Mouse (Mus musculus) embryonic stem cell, embryonic (primary cell): ENCODE data around the gene Mdk.

Experiments used
- CTCF ChIA-PET, 4 experiments: fragments of 300-600 bp in 2 of 4; fragments of 350-600 bp in 2 of 4; sonication (Branson Sonifier 250); formaldehyde crosslinking; loops; one replicate each; lab custom pipeline; 2022; ENCODE audit warnings: inconsistent platforms in 2 of 4; lab: Charles Lee
- POLR2A ChIA-PET, 4 experiments: fragments of 300-600 bp in 2 of 4; fragments of 350-600 bp in 2 of 4; sonication (Branson Sonifier 250); formaldehyde crosslinking; loops; one replicate each; lab custom pipeline; 2022; ENCODE audit warnings: antibody characterized with exemption in 4 of 4, inconsistent platforms in 1 of 4; lab: Charles Lee

Mdk gene

DNA sequence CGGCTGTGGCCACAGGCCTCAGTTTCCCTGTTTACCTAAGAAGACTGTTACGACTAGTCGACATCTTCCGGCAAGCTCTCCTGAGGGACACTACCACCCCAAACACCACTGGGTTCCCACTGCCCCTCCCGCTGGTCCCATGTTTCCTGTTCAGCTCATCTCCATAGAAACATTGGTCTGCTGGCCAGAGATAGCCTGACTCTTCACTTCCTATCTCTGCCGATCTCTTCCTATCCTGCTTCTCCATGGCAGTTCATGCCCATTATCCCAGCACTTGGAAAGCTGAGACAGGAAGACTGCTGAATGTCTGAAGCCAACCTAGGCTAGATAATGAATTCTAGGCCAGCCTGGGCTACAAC, 16.0 kb upstream of the Mdk start:
- ChIA-PET POLR2A (interaction anchor here in 2 of 4 experiments (0.8 to 3.1 kb wide), 14 partner anchors 10 to 60 kb away, joined by 3 to 17 read pairs (median 7); partner anchors contain the start of gene Mdk (in 2 of the 2)), CTCF (interaction anchor here (0.8 to 7.1 kb wide), 10 partner anchors 11 to 492 kb away, joined by 3 to 56 read pairs (median 4); no protein-coding TSS in a partner anchor)

GRCm38 (mm10) chr2:91947397-91948150, 15.5 kb upstream of the Mdk start:
- ChIA-PET POLR2A (interaction anchor here in 2 of 4 experiments (0.8 to 3.1 kb wide), 18 partner anchors 8 to 477 kb away, joined by 3 to 17 read pairs (median 6); partner anchors contain the start of gene Mdk (in 2 of the 2)), CTCF (interaction anchor here (0.5 to 7.1 kb wide), 12 partner anchors 11 to 1123 kb away, joined by 3 to 56 read pairs (median 4); no protein-coding TSS in a partner anchor)

GRCm38 (mm10) chr2:91946836-91947235, 14.7 kb upstream of the Mdk start:
- ChIA-PET CTCF (interaction anchor here in 3 of 4 experiments (1.0 to 7.1 kb wide), 7 partner anchors 12 to 41 kb away, joined by 3 to 56 read pairs (median 4); no protein-coding TSS in a partner anchor), POLR2A (interaction anchor here in 2 of 4 experiments (0.6 to 3.1 kb wide), 15 partner anchors 8 to 478 kb away, joined by 3 to 17 read pairs (median 5); partner anchors contain the start of gene Mdk (in 1 of the 2))

GRCm38 (mm10) chr2:91945483-91945882, 13.4 kb upstream of the Mdk start, which contains the start of gene Gm9821:
Gene Gm9821 (plus strand): TSS chr2:91945703.
- ChIA-PET POLR2A (interaction anchor here (0.5 to 3.6 kb wide), 13 partner anchors 8 to 65 kb away, joined by 3 to 24 read pairs (median 6); partner anchors contain the start of gene Mdk (in 3 of the 4)), CTCF (interaction anchor here (1.2 to 7.1 kb wide), 20 partner anchors 8 to 425 kb away, joined by 3 to 69 read pairs (median 18); partner anchors contain the start of genes Mdk (in 3 of the 4) and Chrm4 (in 2 of the 4))

DNA sequence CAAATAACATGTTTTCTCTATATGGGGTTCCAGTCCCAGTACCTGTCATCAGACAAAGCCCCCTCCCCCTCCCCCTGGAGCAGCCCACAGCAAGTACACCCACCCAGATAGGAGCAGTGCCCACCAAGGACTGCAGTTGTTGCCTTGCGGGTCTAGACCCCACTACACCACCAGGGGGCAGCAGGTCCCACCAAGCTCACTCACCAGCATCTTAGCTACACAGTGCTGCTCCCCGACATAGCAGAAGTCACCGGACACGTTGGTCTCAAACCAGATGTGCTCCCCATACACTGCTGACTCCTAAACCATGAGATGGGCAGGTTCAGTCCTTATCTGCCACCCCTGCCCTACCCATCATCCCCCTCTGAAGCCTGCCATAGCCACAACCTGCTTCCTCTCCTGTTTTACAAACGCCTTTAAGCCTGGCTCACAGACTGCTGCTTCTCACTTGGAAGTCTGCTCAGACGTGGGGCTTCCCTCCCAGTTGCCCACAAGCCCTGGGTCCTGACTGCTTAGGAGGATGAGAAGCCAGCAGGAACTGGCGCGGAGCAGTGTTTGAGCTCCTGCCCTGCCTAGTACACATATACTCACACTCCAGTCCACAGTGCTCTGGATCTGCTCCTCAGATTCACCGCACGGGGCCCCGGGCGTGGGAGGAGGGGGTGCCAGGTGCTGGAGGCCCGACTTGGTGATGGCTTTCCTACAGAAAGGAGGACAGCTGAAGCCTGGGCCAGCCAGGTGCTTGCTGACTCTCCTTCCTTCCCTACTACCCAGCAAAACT, 12.3 kb upstream of the Mdk start:
- POLR2A ChIA-PET = interaction anchor here (0.8 to 3.6 kb wide), 24 partner anchors 8 to 309 kb away, joined by 3 to 24 read pairs (median 5); partner anchors contain the start of genes Mdk (in 3 of the 4) and F2 (in 1 of the 4)
- CTCF ChIA-PET = interaction anchor here (0.5 to 7.1 kb wide), 53 partner anchors 8 to 503 kb away, joined by 3 to 69 read pairs (median 6); partner anchors contain the start of genes Mdk (in 3 of the 4), Chrm4 (in 2 of the 4), Creb3l1 (in 1 of the 4) and Large2 (in 1 of the 4)

GRCm38 (mm10) chr2:91942356-91942755, 10.3 kb upstream of the Mdk start:
- CTCF ChIA-PET = interaction anchor here in 3 of 4 experiments (0.7 to 7.1 kb wide), 16 partner anchors 8 to 543 kb away, joined by 3 to 69 read pairs (median 16); partner anchors contain the start of gene Mdk (in 2 of the 3)
- POLR2A ChIA-PET = interaction anchor here in 2 of 4 experiments (0.5 to 1.2 kb wide), 4 partner anchors 10 to 807 kb away, joined by 3 to 8 read pairs (median 4); partner anchors contain the start of gene Mdk (in 1 of the 2)

DNA sequence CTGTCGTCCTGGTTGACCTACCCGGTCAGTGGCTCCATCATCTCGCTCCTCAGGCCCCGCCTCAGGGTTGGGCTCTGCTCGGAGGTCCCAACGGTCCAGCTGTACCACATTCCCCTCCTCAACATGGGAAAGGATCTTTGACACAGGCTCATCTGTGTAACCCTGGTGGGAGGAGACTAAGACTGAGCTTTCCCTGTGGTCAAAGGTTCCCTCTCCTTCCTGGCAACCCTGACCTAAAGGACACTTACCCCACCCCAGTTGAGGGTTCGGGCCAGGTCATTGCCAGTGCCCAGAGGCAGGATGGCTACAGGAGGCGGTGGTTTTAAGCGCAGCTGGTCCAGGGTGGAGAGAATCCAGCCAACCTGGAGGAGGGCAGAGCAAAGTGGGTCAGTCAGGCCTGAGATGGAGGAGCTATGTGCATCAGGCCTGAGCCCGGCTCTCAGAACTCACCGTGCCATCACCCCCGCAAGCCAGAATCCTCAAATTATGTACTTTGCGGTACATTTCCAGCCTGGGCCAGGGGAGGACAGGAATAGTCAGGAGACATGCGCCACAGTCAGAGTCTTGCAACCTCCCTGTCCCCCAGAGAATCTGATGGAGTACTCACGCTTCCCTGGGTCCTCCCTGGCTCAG, 7.3 kb upstream of the Mdk start:
- ChIA-PET CTCF (interaction anchor here in 2 of 4 experiments (0.6 to 1.6 kb wide), 2 partner anchors 11 to 55 kb away, joined by 3 to 5 read pairs; no protein-coding TSS in a partner anchor), POLR2A (interaction anchor here in 1 of 4 experiments (0.8 to 1.8 kb wide), 4 partner anchors 8 to 188 kb away, joined by 3 to 8 read pairs (median 4); partner anchors contain the start of genes Chrm4 and Mdk)

- POLR2A ChIA-PET = interaction anchor here in 2 of 4 experiments (1.4 to 2.8 kb wide), 6 partner anchors 8 to 54 kb away, joined by 3 to 18 read pairs (median 8); partner anchors contain the start of gene Gm9821 (in 1 of the 2)
- CTCF ChIA-PET = interaction anchor here (0.5 to 5.3 kb wide), 10 partner anchors 8 to 28 kb away, joined by 3 to 69 read pairs (median 4); partner anchors contain the start of genes Chrm4 (in 1 of the 4) and Gm9821 (in 1 of the 4)
These were observed 4.1 kb upstream of the Mdk start for GRCm38 (mm10) chr2:91936154-91936553.

DNA sequence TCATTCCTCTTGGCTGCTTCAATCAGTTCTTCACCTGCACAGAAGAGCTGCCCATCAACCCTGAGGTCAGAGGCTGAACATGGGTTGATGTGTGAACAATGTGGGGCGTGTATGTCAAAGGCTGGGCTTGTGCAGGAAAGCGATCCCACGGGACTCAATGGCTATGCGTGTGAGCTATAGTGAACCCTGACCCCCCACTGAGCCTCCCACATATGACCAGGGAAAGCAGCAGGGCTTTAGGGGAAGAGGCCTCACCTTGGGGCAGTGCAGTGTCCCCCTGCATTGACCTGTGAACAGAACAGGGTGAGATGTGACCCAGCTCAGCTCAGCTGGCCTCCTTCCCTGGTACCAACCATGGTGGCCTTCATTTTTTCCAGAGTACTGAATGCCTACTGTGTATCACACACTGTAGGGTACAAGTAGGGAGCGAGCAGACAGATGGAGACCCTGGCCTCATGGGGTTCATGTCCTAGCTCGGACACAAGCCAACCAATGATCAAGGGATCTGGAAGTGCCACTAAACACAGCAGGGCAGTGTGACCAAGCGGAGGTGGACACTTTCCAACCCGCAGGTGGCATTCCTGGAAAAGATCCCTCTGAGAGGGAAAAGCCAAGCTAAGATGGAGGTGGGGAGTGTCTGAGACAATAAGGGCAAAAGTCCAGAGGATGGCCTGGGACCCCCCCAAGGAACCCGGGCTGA, 2.9 kb upstream of the Mdk start:
- CTCF ChIA-PET = interaction anchor here in 3 of 4 experiments (0.7 to 5.3 kb wide), 5 partner anchors 9 to 38 kb away, joined by 3 to 69 read pairs (median 5); partner anchors contain the start of gene Gm9821 (in 1 of the 3)
- POLR2A ChIA-PET = interaction anchor here in 3 of 4 experiments (0.6 to 3.6 kb wide), 9 partner anchors 9 to 77 kb away, joined by 3 to 18 read pairs (median 4); partner anchors contain the start of gene Gm9821 (in 1 of the 3)

- ChIA-PET CTCF (interaction anchor here in 3 of 4 experiments (0.8 to 5.3 kb wide), 9 partner anchors 10 to 697 kb away, joined by 3 to 69 read pairs (median 8); partner anchors contain the start of genes Gm9821 (in 2 of the 3) and Ddb2 (in 1 of the 3)), POLR2A (interaction anchor here in 3 of 4 experiments (0.9 to 3.6 kb wide), 16 partner anchors 10 to 441 kb away, joined by 3 to 33 read pairs (median 7); partner anchors contain the start of genes Gm9821 (in 2 of the 3), Large2 (in 1 of the 3) and Pex16 (in 1 of the 3))
These were observed 1.9 kb upstream of the Mdk start for GRCm38 (mm10) chr2:91934016-91934415.

GRCm38 (mm10) chr2:91933471-91933870, 1.4 kb upstream of the Mdk start:
- POLR2A ChIA-PET = interaction anchor here (0.8 to 3.6 kb wide), 34 partner anchors 8 to 542 kb away, joined by 3 to 33 read pairs (median 6); partner anchors contain the start of genes Arhgap1 (in 2 of the 4), Large2 (in 2 of the 4), Pex16 (in 2 of the 4) and Zfp408 (in 2 of the 4)

DNA sequence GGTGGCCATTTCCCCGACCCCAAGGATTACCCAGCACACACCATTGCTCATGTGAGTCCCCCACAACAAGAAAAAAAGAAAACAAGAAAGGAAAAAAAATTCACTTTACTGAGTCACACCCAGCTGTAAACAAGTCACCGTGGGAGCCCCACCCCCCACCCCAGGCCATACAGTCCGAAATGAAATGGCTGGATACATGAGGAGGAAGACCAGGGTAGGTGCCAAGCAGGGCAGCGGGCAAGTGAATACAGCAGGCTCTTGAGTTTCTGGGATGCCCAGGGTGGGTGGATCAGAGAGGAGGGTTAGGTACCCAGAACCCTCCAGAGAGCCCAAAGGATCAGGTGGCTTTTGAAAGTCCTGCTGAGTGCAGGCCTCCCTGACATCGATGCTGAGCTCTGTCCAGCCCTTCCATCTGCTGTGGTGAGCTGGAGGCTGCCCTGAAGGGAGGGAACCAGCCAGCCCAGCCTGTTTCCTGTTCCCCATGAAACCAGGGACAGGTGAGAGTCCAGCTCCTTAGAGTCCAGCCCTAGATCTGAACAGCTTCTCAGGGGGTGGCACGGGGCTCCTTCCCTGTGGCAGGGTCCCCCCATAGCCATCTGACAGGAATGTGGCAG, 747 bp upstream of the Mdk start:
- POLR2A ChIA-PET = interaction anchor here (0.6 to 3.6 kb wide), 73 partner anchors 8 to 1369 kb away, joined by 3 to 33 read pairs (median 5); partner anchors contain the start of genes Arhgap1 (in 2 of the 4), Gm9821 (in 2 of the 4), Large2 (in 2 of the 4) and Pex16 (in 2 of the 4)
- CTCF ChIA-PET = interaction anchor here (0.6 to 5.3 kb wide), 46 partner anchors 9 to 1958 kb away, joined by 3 to 69 read pairs (median 4); partner anchors contain the start of genes Gm9821 (in 2 of the 4) and Ddb2 (in 1 of the 4)

More at GRCm38 (mm10) chr2:91933471-91933870, 1.4 kb upstream of the Mdk start:
- CTCF ChIA-PET = interaction anchor here (0.7 to 5.3 kb wide), 19 partner anchors 10 to 1958 kb away, joined by 3 to 69 read pairs (median 4); partner anchors contain the start of genes Gm9821 (in 2 of the 4) and Ddb2 (in 1 of the 4)

DNA sequence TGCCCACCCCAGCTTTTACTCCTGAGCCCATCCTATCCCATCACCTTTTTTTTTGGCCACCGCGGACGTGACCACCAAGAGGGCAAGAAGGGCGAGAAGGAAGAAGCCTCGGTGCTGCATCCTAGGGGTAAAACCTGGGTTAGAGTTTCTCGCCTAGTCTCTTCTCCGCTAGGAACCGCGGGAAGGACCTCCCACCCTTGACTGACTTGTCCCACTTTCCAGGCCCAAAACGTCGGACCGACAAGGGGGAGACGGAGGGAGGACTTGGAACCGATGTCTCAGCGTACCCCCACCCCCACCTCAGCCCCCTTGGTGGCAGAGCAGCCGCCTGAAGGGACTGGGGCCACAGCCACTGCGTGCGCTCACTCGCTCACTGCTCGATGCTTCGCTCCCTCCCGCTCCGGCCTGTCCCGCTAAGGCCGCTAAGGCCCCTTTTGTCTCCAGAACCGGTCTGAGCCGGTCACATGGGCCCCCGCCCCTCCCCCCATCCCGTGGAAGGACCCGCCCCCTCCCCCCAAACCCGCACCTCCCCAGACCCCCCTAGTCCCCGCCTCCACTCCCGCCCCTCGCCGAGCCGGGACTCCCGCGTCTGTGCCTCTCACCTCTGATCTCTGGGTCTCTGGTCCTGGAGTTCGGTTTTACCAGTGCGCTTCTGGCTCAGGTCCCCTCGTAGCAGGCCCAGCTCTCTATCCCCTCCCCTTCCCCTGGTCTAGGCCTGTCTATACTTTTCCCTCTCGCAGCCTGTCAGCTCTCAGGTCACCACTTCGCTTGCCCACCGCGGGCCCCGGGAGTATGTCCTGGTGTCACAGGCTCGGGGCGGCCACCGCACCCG, 553 bp downstream of the Mdk start:
- POLR2A ChIA-PET = interaction anchor here in 3 of 4 experiments (0.5 to 3.6 kb wide), 66 partner anchors 9 to 1371 kb away, joined by 3 to 33 read pairs (median 5); partner anchors contain the start of genes Gm9821 (in 2 of the 3), Arhgap1 (in 1 of the 3), Ddb2 (in 1 of the 3) and Dgkz (in 1 of the 3)
- CTCF ChIA-PET = interaction anchor here (0.6 to 5.3 kb wide), 38 partner anchors 7 to 1253 kb away, joined by 3 to 69 read pairs (median 5); partner anchors contain the start of genes Gm9821 (in 2 of the 4) and Ddb2 (in 1 of the 4)
